Mouse (Mus musculus) heart, embryonic 10.5 days (tissue): ENCODE results near the gene Tec. TPM values are rescaled to one million over a fixed set of nuclear protein-coding genes. Genes with fewer than 3 reads are reported as not detected.

ENCODE experiments used
- DNase-seq: peaks from one replicate; pipeline ENCODE4 v3.0.0-alpha.2; 2017; ENCODE audit warnings: low spot score
- H3K27ac ChIP-seq: fragments of 300-500 bp; sonication (generic); 2 replicates; pipeline ENCODE4 v1.5.1; 2016; ENCODE audit warnings: mild to moderate bottlenecking
- H3K27me3 ChIP-seq: fragments of 300-500 bp; sonication (generic); 2 replicates; pipeline ENCODE4 v1.6.1; 2016; ENCODE audit warnings: mild to moderate bottlenecking; ENCODE audit not compliant: poor library complexity, insufficient read depth, severe bottlenecking
- H3K36me3 ChIP-seq: fragments of 300-500 bp; sonication (generic); 2 replicates; pipeline ENCODE4 v1.6.1; 2016; ENCODE audit warnings: mild to moderate bottlenecking, moderate library complexity
- H3K4me1 ChIP-seq: fragments of 300-500 bp; sonication (generic); 2 replicates; pipeline ENCODE4 v1.6.1; 2016; ENCODE audit warnings: mild to moderate bottlenecking
- H3K4me3 ChIP-seq: fragments of 300-500 bp; sonication (generic); 2 replicates; pipeline ENCODE4 v1.5.1; 2016; ENCODE audit warnings: mild to moderate bottlenecking, moderate library complexity
- H3K9me3 ChIP-seq: fragments of 300-500 bp; sonication (generic); 2 replicates; pipeline ENCODE4 v1.6.1; 2016; ENCODE audit warnings: mild to moderate bottlenecking, moderate library complexity
- WGBS: fragments of 180-500 bp; shearing (Covaris S2); methylation state at CpG from one replicate; pipeline ENCODE4 v1.1.7; 2016; 5-methylcytosine and 5-hydroxymethylcytosine counted together
- polyA plus RNA-seq: library from polyadenylated mRNA; unstranded; fragments of >200 nt; fragmentation: Nextera tagmentation; extraction: Ambion mirVana; gene quantifications from 2 replicates; pipeline ENCODE4 v1.2.1, GENCODE M21; 2016

Tec gene
- polyA plus RNA-seq, 1 experiment from 2014 or later, result 7.5 TPM

GRCm38 (mm10) chr5:72844294-72844693, 24.0 kb downstream of the Tec start:
- no peak overlapping the region; the same call in 1 of the 2 replicates for H3K27ac ChIP-seq
- 18% methylated on average over 2 of the region's 2 CpGs for WGBS
- H3K27me3 ChIP-seq, result no peaks in the 10 kb centered on the region
- no peak overlapping the region for H3K4me3 ChIP-seq
- H3K36me3 ChIP-seq, result peaks cover 8% of the 10 kb centered on the region; the same call in 1 of the 2 replicates
- DNase-seq, result no peak
- H3K4me1 ChIP-seq, result peaks cover 28% of the 10 kb centered on the region
- H3K9me3 ChIP-seq, result no peaks in the 10 kb centered on the region

GRCm38 (mm10) chr5:72839655-72840054, 28.6 kb downstream of the Tec start:
- Histone ChIP-seq H3K4me3 (no peak overlapping the region), H3K4me1 (peaks cover 12% of the 10 kb centered on the region), H3K36me3 (peaks cover 8% of the 10 kb centered on the region; the same call in 1 of the 2 replicates), H3K27me3 (no peaks in the 10 kb centered on the region), H3K9me3 (no peaks in the 10 kb centered on the region), H3K27ac (no peak overlapping the region)
- DNase-seq, result no peak
- WGBS, result 69% methylated on average over 3 of the region's 3 CpGs

- no peak overlapping the region for H3K4me3 ChIP-seq
- no peaks in the 10 kb centered on the region for H3K27me3 ChIP-seq
- DNase-seq, result no peak
- H3K27ac ChIP-seq, result no peak overlapping the region
- H3K4me1 ChIP-seq, result peaks cover 5% of the 10 kb centered on the region
- no peaks in the 10 kb centered on the region for H3K9me3 ChIP-seq
- WGBS, result 71% methylated on average over 2 of the region's 2 CpGs
- H3K36me3 ChIP-seq, result peaks cover 8% of the 10 kb centered on the region; the same call in 1 of the 2 replicates
These were observed 29.3 kb downstream of the Tec start for GRCm38 (mm10) chr5:72838976-72839375.

GRCm38 (mm10) chr5:72835656-72836055, 32.6 kb downstream of the Tec start:
- no peak overlapping the region for H3K4me3 ChIP-seq
- peaks cover 1% of the 10 kb centered on the region; the same call in 1 of the 2 replicates for H3K36me3 ChIP-seq
- 0 out of 2 replicates have a peak, but pooled peaks cover 5% of the 10 kb centered on the region for H3K4me1 ChIP-seq
- no peak for DNase-seq
- no peak overlapping the region for H3K27ac ChIP-seq
- no peaks in the 10 kb centered on the region for H3K27me3 ChIP-seq
- no peaks in the 10 kb centered on the region for H3K9me3 ChIP-seq
- 85% methylated on average over 3 of the region's 3 CpGs for WGBS

GRCm38 (mm10) chr5:72832904-72833765, 35.1 kb downstream of the Tec start:
- H3K27me3 ChIP-seq, result no peaks in the 10 kb centered on the region
- H3K27ac ChIP-seq, result no peak overlapping the region
- DNase-seq, result no peak
- H3K9me3 ChIP-seq, result no peaks in the 10 kb centered on the region
- H3K4me1 ChIP-seq, result peaks cover 10% of the 10 kb centered on the region; the same call in 1 of the 2 replicates
- 84% methylated on average over 15 of the region's 15 CpGs for WGBS
- H3K4me3 ChIP-seq, result no peak overlapping the region
- no peaks in the 10 kb centered on the region for H3K36me3 ChIP-seq

- Histone ChIP-seq H3K4me3 (no peak overlapping the region), H3K36me3 (no peaks in the 10 kb centered on the region), H3K27ac (no peak overlapping the region), H3K9me3 (no peaks in the 10 kb centered on the region), H3K27me3 (no peaks in the 10 kb centered on the region), H3K4me1 (peaks cover 10% of the 10 kb centered on the region; the same call in 1 of the 2 replicates)
- WGBS, result 87% methylated on average over 7 of the region's 7 CpGs
- no peak for DNase-seq
These were observed 36.1 kb downstream of the Tec start for GRCm38 (mm10) chr5:72832191-72832590.

- no peak overlapping the region for H3K4me3 ChIP-seq
- H3K9me3 ChIP-seq, result no peaks in the 10 kb centered on the region
- peaks cover 10% of the 10 kb centered on the region; the same call in 1 of the 2 replicates for H3K4me1 ChIP-seq
- no peaks in the 10 kb centered on the region for H3K27me3 ChIP-seq
- WGBS, result 87% methylated on average over 5 of the region's 5 CpGs
- H3K36me3 ChIP-seq, result no peaks in the 10 kb centered on the region
- H3K27ac ChIP-seq, result no peak overlapping the region
- DNase-seq, result no peak
These were observed 37.2 kb downstream of the Tec start for GRCm38 (mm10) chr5:72830988-72831610.

- H3K36me3 ChIP-seq, result no peaks in the 10 kb centered on the region
- DNase-seq, result no peak
- H3K4me3 ChIP-seq, result no peak overlapping the region
- 0 out of 2 replicates have a peak overlapping the region, but pooled peaks have one; percentile 12 for H3K27ac ChIP-seq
- no peaks in the 10 kb centered on the region for H3K9me3 ChIP-seq
- H3K27me3 ChIP-seq, result no peaks in the 10 kb centered on the region
- H3K4me1 ChIP-seq, result peaks cover 10% of the 10 kb centered on the region; the same call in 1 of the 2 replicates
- 74% methylated on average over 7 of the region's 7 CpGs for WGBS
These were observed 38.7 kb downstream of the Tec start for GRCm38 (mm10) chr5:72829506-72830067.

GRCm38 (mm10) chr5:72828401-72828800, 39.9 kb downstream of the Tec start:
- Histone ChIP-seq H3K4me1 (peaks cover 10% of the 10 kb centered on the region; the same call in 1 of the 2 replicates), H3K9me3 (no peaks in the 10 kb centered on the region), H3K27me3 (no peaks in the 10 kb centered on the region), H3K27ac (no peak overlapping the region), H3K4me3 (no peak overlapping the region), H3K36me3 (no peaks in the 10 kb centered on the region)
- DNase-seq, result no peak
- 22% methylated on average over 1 of the region's 1 CpGs for WGBS

GRCm38 (mm10) chr5:72827435-72827834, 40.8 kb downstream of the Tec start:
- DNase-seq, result no peak
- Histone ChIP-seq H3K27ac (no peak overlapping the region), H3K4me1 (peaks cover 5% of the 10 kb centered on the region; the same call in 1 of the 2 replicates), H3K4me3 (no peak overlapping the region), H3K9me3 (no peaks in the 10 kb centered on the region), H3K36me3 (no peaks in the 10 kb centered on the region), H3K27me3 (no peaks in the 10 kb centered on the region)
- 76% methylated on average over 5 of the region's 5 CpGs for WGBS

- Histone ChIP-seq H3K4me3 (no peak overlapping the region), H3K4me1 (peaks cover 5% of the 10 kb centered on the region; the same call in 1 of the 2 replicates), H3K27me3 (no peaks in the 10 kb centered on the region), H3K36me3 (no peaks in the 10 kb centered on the region), H3K9me3 (no peaks in the 10 kb centered on the region), H3K27ac (no peak overlapping the region)
- 83% methylated on average over 3 of the region's 3 CpGs for WGBS
- no peak for DNase-seq
These were observed 41.8 kb downstream of the Tec start for GRCm38 (mm10) chr5:72826445-72826844.

GRCm38 (mm10) chr5:72820651-72821050, 47.6 kb downstream of the Tec start:
- no peak overlapping the region for H3K27ac ChIP-seq

More at GRCm38 (mm10) chr5:72820651-72821050, 47.6 kb downstream of the Tec start:
- WGBS, result 56% methylated on average over 3 of the region's 3 CpGs
- Histone ChIP-seq H3K9me3 (no peaks in the 10 kb centered on the region), H3K4me1 (peaks cover 11% of the 10 kb centered on the region), H3K27me3 (no peaks in the 10 kb centered on the region), H3K4me3 (no peak overlapping the region), H3K36me3 (no peaks in the 10 kb centered on the region)
- no peak for DNase-seq
